Mouse (Mus musculus) liver, embryonic 14 days (tissue): ENCODE data around the gene Golga2. TPM values are rescaled to one million over a fixed set of nuclear protein-coding genes. Genes with fewer than 3 reads are reported as not detected.

Experiments used
- polyA plus RNA-seq: library from polyadenylated mRNA; depleted of rRNA; stranded (reverse); fragments of >200 nt; gene quantifications from 2 replicates; pipeline ENCODE4 v1.2.3, GENCODE M21; 2012; rRNA removed

The Golga2 gene
- polyA plus RNA-seq, result 12.7 and 14.0 TPM in 2 replicates

DNA sequence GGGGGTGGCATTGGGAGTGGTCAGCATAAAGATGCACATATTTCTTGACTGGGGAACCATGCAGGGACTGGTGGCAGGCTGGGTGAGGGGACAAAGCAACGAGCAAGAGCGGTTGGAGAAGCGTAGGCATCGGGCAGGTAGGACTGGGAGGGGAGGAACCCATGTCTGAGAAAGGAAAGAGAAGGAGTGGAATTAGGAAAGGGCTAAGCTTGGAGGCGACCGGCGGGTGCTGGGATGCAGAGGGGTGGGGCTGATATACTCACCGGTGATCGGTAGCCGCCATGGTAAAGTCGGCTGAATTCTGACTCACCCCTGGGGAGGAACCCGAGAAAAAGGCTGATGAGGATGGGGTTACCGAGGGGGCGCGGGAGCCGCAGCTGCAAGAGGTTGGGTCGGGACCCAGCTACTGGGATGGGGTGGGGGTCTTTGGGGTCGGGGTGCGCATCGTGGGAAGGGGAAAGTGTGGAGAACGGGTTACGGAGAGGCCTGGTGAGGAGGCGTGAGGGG, at the start of gene Golga2:
Golga2 (plus strand) TSS at position 51 of the 507 bp plus-strand sequence.

GRCm38 (mm10) chr2:32259657-32260417, 27.3 kb upstream of the Golga2 start, which contains the start of gene Uck1:
Uck1 (minus strand) TSS chr2:32260159.

GRCm38 (mm10) chr2:32287923-32288367, 761 bp downstream of the Golga2 start, which contains the start of gene Swi5:
Swi5 (minus strand) TSS chr2:32288075.

DNA sequence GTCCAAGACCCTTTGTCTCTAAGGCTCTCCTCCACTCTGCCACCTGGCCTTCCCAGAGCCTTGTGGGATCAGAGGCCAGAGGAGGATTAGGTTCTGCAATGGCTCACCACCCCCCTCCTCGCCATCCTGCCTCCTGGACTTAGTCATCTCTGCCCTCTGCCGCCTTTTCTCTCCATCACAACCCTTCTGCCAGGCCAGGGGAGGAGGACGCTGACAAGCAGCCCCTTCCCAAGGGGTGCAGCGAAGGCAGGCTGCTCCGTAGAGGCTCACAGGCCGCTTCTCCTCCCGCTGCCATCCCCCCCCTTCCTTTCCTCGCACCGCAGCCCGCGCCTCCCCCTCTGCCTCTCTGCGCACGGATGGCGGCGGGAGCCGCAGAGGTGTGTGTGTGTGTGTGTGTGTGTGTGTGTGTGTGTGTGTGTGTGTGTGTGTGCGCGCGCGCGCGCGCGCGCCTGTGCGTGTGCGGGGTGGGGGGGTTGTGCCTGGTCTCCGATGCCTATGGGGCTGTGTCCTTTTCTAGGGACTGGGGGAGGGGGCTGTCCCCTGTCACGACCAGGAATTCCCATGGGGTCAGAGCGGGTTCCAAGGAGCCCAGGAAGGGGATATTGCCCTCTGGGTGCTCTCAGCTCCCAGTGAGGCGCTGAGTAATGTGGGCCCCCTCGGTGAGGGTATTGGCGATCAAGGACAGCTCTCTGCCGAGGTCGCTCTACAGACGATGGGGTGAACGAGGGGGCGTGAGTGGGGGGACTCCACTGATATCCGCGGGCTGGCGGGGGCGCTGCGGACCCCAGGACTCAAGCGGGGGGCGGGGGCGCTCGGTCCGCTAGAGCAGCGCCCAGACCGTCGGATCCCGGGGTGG, 65.2 kb downstream of the Golga2 start, which contains the start of gene Ciz1:
Ciz1 (plus strand) TSS at position 177 of the 856 bp plus-strand sequence.

DNA sequence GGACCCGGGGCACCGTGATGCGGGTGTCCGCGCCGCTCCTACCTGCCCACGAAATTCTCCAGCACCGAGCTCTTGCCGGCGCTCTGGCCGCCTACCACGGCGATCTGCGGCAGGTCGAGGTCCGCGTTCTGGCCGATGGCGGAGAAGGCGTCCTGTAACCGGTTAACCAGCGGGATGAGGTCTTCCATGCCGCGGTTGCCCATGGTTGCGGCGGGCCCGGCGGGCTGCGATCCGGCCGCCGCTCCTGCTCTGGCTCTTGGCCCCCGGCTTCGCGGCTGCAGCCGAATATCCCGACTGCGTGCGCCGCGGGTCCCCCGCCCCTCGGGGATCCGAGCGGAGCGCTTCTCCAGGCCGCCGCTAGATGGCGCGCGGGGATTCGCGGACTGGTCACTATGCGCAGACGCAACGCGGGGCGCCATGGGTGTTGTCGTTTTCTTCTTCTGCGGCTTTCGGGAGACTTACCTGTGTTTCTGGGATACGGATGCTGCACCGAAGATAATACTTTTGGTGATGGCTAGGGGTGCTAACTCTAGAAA, 65.9 kb downstream of the Golga2 start, which contains the start of gene Dnm1:
Dnm1 (minus strand) TSS at position 332 of the 536 bp plus-strand sequence.

Other genes starting within 250 kb of the Golga2 start
- gene Fam78a, start 202.5 kb upstream of the Golga2 start, polyA plus RNA-seq, result 7.0 and 8.5 TPM in 2 replicates
- 1.2 TPM in 2 replicates for gene Plpp7, start 191.9 kb upstream of the Golga2 start, polyA plus RNA-seq
- gene Prrc2b, start 136.3 kb upstream of the Golga2 start, polyA plus RNA-seq, result 6.6 and 7.7 TPM in 2 replicates
- 7.8 and 10.0 TPM in 2 replicates for gene Pomt1, start 50.8 kb upstream of the Golga2 start, polyA plus RNA-seq
- gene Uck1, start 27.2 kb upstream of the Golga2 start, polyA plus RNA-seq, result 14.5 and 17.8 TPM in 2 replicates
- gene Swi5, start 691 bp downstream of the Golga2 start, polyA plus RNA-seq, result 137 and 138 TPM in 2 replicates
- 35.9 and 39.0 TPM in 2 replicates for gene Ciz1, start 64.9 kb downstream of the Golga2 start, polyA plus RNA-seq
- gene Dnm1, start 66.0 kb downstream of the Golga2 start, polyA plus RNA-seq, result 2.3 and 3.7 TPM in 2 replicates
- gene 1110008P14Rik, start 94.6 kb downstream of the Golga2 start, polyA plus RNA-seq, result 29.5 and 36.7 TPM in 2 replicates
- 28.8 and 40.4 TPM in 2 replicates for gene Lcn2, start 100.9 kb downstream of the Golga2 start, polyA plus RNA-seq
- gene Ptges2, start 108.5 kb downstream of the Golga2 start, polyA plus RNA-seq, result 11.0 and 11.2 TPM in 2 replicates
- gene Naif1, start 163.1 kb downstream of the Golga2 start, polyA plus RNA-seq, result 1.1 and 1.2 TPM in 2 replicates
- gene Slc25a25, start 164.1 kb downstream of the Golga2 start, polyA plus RNA-seq, result 5.9 TPM in 2 replicates
- gene Fam102a, start 247.9 kb downstream of the Golga2 start, polyA plus RNA-seq, result 0.90 and 0.97 TPM in 2 replicates